Mouse (Mus musculus) neural tube, embryonic 14.5 days (tissue): ENCODE data around the gene Acbd3. TPM values are rescaled to one million over a fixed set of nuclear protein-coding genes. Genes with fewer than 3 reads are reported as not detected.

Experiments used
- ATAC-seq: fragments of 200-750 bp; cut with Nextera tagmentation; 2 replicates; pipeline ENCODE4 v1.8.0; 2017; ENCODE audit warnings: low read depth, mild to moderate bottlenecking, moderate TSS enrichment, moderate library complexity
- H3K27ac ChIP-seq: fragments of 300-500 bp; sonication (generic); 2 replicates; pipeline ENCODE4 v1.5.1; 2014; ENCODE audit warnings: low read depth, mild to moderate bottlenecking, control low read depth, low read length, moderate library complexity, mixed read lengths
- H3K27me3 ChIP-seq: fragments of 300-500 bp; sonication (generic); 2 replicates; pipeline ENCODE4 v1.6.1; 2014; ENCODE audit warnings: low read length; ENCODE audit not compliant: control insufficient read depth, insufficient read depth
- H3K36me3 ChIP-seq: fragments of 300-500 bp; sonication (generic); 2 replicates; pipeline ENCODE4 v1.6.1; 2014; ENCODE audit warnings: low read length, mixed read lengths; ENCODE audit not compliant: control insufficient read depth, insufficient read depth
- H3K4me1 ChIP-seq: fragments of 300-500 bp; sonication (generic); 2 replicates; pipeline ENCODE4 v1.6.1; 2014; ENCODE audit warnings: low read length; ENCODE audit not compliant: control insufficient read depth, insufficient read depth
- H3K4me2 ChIP-seq: fragments of 300-500 bp; sonication (generic); 2 replicates; pipeline ENCODE4 v1.6.1; 2014; ENCODE audit warnings: mild to moderate bottlenecking, low read depth, low read length, control low read depth
- H3K4me3 ChIP-seq: fragments of 300-500 bp; sonication (generic); 2 replicates; pipeline ENCODE4 v1.5.1; 2014; ENCODE audit warnings: low read depth, low read length, control low read depth, mixed read lengths
- H3K9ac ChIP-seq: fragments of 300-500 bp; sonication (generic); replicated peaks from 2 replicates; pipeline ENCODE4 v1.6.1; 2014; ENCODE audit warnings: low read depth, mild to moderate bottlenecking, control low read depth, low read length, mixed read lengths
- H3K9me3 ChIP-seq: fragments of 300-500 bp; sonication (generic); 2 replicates; pipeline ENCODE4 v1.6.1; 2016; ENCODE audit warnings: low read length; ENCODE audit not compliant: control insufficient read depth
- WGBS: fragments of 180-500 bp; shearing (Covaris S2); extraction: QIAGEN DNeasy Blood & Tissue Kit; methylation state at CpG from one replicate; pipeline ENCODE4 v1.1.7; 2014; 5-methylcytosine and 5-hydroxymethylcytosine counted together
- polyA plus RNA-seq: library from polyadenylated mRNA; unstranded; fragments of >200 nt; fragmentation: Nextera tagmentation; extraction: Ambion mirVana; gene quantifications from 2 replicates; pipeline ENCODE4 v1.2.1, GENCODE M21; 2014

Gene Acbd3
- 31.1 and 33.4 TPM in 2 replicates for polyA plus RNA-seq

GRCm38 (mm10) chr1:180725704-180726179 is at the start of gene Acbd3:
Gene Acbd3, plus strand, starts transcription at chr1:180726043.
- Histone ChIP-seq H3K9me3 (no peaks in the 10 kb centered on the region), H3K4me2 (peak within 1 kb of the TSS; percentile 76), H3K27ac (peak within 1 kb of the TSS; percentile 87), H3K9ac (peak within 1 kb of the TSS; percentile 92), H3K4me3 (peak within 1 kb of the TSS; percentile 73), H3K36me3 (no peaks in the 10 kb centered on the region), H3K4me1 (peaks cover 24% of the 10 kb centered on the region), H3K27me3 (no peaks in the 10 kb centered on the region; the same call in 1 of the 2 replicates)
- ATAC-seq, result peak; percentile 95
- WGBS, result under 1% methylated on average over 51 of the region's 52 CpGs

GRCm38 (mm10) chr1:180691284-180691683 is 34.6 kb upstream of the Acbd3 start:
- Histone ChIP-seq H3K4me1 (no peaks in the 10 kb centered on the region), H3K9ac (no peak overlapping the region), H3K9me3 (no peaks in the 10 kb centered on the region), H3K4me2 (no peak overlapping the region), H3K36me3 (peaks cover 12% of the 10 kb centered on the region; the same call in 1 of the 2 replicates), H3K4me3 (no peak overlapping the region), H3K27me3 (peaks cover 11% of the 10 kb centered on the region), H3K27ac (no peak overlapping the region)
- no peak for ATAC-seq
- WGBS, result 93% methylated on average over 7 of the region's 7 CpGs

- H3K4me1 ChIP-seq, result peaks cover 4% of the 10 kb centered on the region
- H3K9ac ChIP-seq, result no peak within 1 kb of the TSS
- H3K9me3 ChIP-seq, result no peaks in the 10 kb centered on the region
- no peak for ATAC-seq
- WGBS, result under 1% methylated on average over 75 of the region's 79 CpGs
- H3K36me3 ChIP-seq, result no peaks in the 10 kb centered on the region
- H3K27me3 ChIP-seq, result peaks cover 26% of the 10 kb centered on the region
- H3K27ac ChIP-seq, result no peak within 1 kb of the TSS
- H3K4me2 ChIP-seq, result peak within 1 kb of the TSS; percentile 41
- H3K4me3 ChIP-seq, result peak within 1 kb of the TSS; percentile 27
Observed at GRCm38 (mm10) chr1:180696626-180697352, 29.1 kb upstream of the Acbd3 start, which contains the start of gene Mixl1. Gene Mixl1, minus strand, starts transcription at chr1:180697034.

GRCm38 (mm10) chr1:180698063-180698462 is 27.8 kb upstream of the Acbd3 start:
- WGBS, result 49% methylated on average over 5 of the region's 5 CpGs
- H3K4me2 ChIP-seq, result no peak overlapping the region
- H3K27me3 ChIP-seq, result peaks cover 26% of the 10 kb centered on the region
- peaks cover 4% of the 10 kb centered on the region for H3K4me1 ChIP-seq
- no peak overlapping the region for H3K4me3 ChIP-seq
- H3K9ac ChIP-seq, result no peak overlapping the region
- no peak overlapping the region for H3K27ac ChIP-seq
- H3K36me3 ChIP-seq, result no peaks in the 10 kb centered on the region
- no peaks in the 10 kb centered on the region for H3K9me3 ChIP-seq
- ATAC-seq, result no peak

GRCm38 (mm10) chr1:180703400-180703799 is 22.4 kb upstream of the Acbd3 start:
- H3K9me3 ChIP-seq, result no peaks in the 10 kb centered on the region
- no peaks in the 10 kb centered on the region for H3K27me3 ChIP-seq
- H3K4me1 ChIP-seq, result no peaks in the 10 kb centered on the region
- 46% methylated on average over 6 of the region's 6 CpGs for WGBS
- no peak overlapping the region for H3K4me2 ChIP-seq
- no peak overlapping the region for H3K9ac ChIP-seq
- no peaks in the 10 kb centered on the region for H3K36me3 ChIP-seq
- H3K27ac ChIP-seq, result no peak overlapping the region
- H3K4me3 ChIP-seq, result no peak overlapping the region
- no peak for ATAC-seq

- no peaks in the 10 kb centered on the region for H3K36me3 ChIP-seq
- no peak overlapping the region for H3K9ac ChIP-seq
- H3K4me3 ChIP-seq, result no peak overlapping the region
- no peaks in the 10 kb centered on the region for H3K4me1 ChIP-seq
- no peak overlapping the region for H3K27ac ChIP-seq
- no peaks in the 10 kb centered on the region for H3K9me3 ChIP-seq
- no peaks in the 10 kb centered on the region for H3K27me3 ChIP-seq
- 48% methylated on average over 3 of the region's 3 CpGs for WGBS
- no peak for ATAC-seq
- no peak overlapping the region for H3K4me2 ChIP-seq
Observed at GRCm38 (mm10) chr1:180707368-180707767, 18.5 kb upstream of the Acbd3 start.

GRCm38 (mm10) chr1:180707813-180708212 is 18.0 kb upstream of the Acbd3 start:
- ATAC-seq, result no peak

GRCm38 (mm10) chr1:180708935-180709776 is 16.7 kb upstream of the Acbd3 start:
- no peaks in the 10 kb centered on the region for H3K27me3 ChIP-seq
- H3K4me2 ChIP-seq, result no peak overlapping the region
- H3K27ac ChIP-seq, result no peak overlapping the region
- ATAC-seq, result no peak
- no peaks in the 10 kb centered on the region for H3K9me3 ChIP-seq
- no peak overlapping the region for H3K4me3 ChIP-seq
- H3K36me3 ChIP-seq, result no peaks in the 10 kb centered on the region
- H3K4me1 ChIP-seq, result no peaks in the 10 kb centered on the region
- no peak overlapping the region for H3K9ac ChIP-seq
- 77% methylated on average over 14 of the region's 14 CpGs for WGBS

More at GRCm38 (mm10) chr1:180707813-180708212, 18.0 kb upstream of the Acbd3 start:
- Histone ChIP-seq H3K4me2 (no peak overlapping the region), H3K9ac (no peak overlapping the region), H3K36me3 (no peaks in the 10 kb centered on the region), H3K27me3 (no peaks in the 10 kb centered on the region), H3K4me3 (no peak overlapping the region), H3K9me3 (no peaks in the 10 kb centered on the region), H3K27ac (no peak overlapping the region), H3K4me1 (no peaks in the 10 kb centered on the region)
- 86% methylated on average over 3 of the region's 3 CpGs for WGBS

GRCm38 (mm10) chr1:180718756-180719155 is 7.1 kb upstream of the Acbd3 start:
- Histone ChIP-seq H3K4me1 (no peaks in the 10 kb centered on the region), H3K27ac (no peak overlapping the region), H3K9me3 (no peaks in the 10 kb centered on the region), H3K9ac (no peak overlapping the region), H3K4me3 (no peak overlapping the region), H3K4me2 (no peak overlapping the region), H3K36me3 (no peaks in the 10 kb centered on the region), H3K27me3 (no peaks in the 10 kb centered on the region)
- ATAC-seq, result no peak
- WGBS, result 76% methylated on average over 5 of the region's 5 CpGs
